Mouse (Mus musculus): Measurements from ENCODE around the gene Olfr545.
"Not testable (repeated sequence)": the region's sequence is repeated elsewhere in the genome, so short reads cannot be mapped to it uniquely, and the experiment has no call there.

Olfr545 gene

GRCm38 (mm10) chr7:102499473-102499872 lies at the start of gene Olfr545:
Olfr545 (minus strand) TSS chr7:102499573.
- DNase-seq (ENCODE audit: low read depth, low spot score) = no peak

- DNase-seq (ENCODE audit: low read depth, low spot score) = no peak
These were observed 41.9 kb upstream of the Olfr545 start for GRCm38 (mm10) chr7:102541251-102541650.

GRCm38 (mm10) chr7:102540596-102540995 lies 41.2 kb upstream of the Olfr545 start, which contains the start of gene Olfr548-ps1:
Olfr548-ps1 (plus strand) TSS chr7:102540896.
- no peak for DNase-seq (ENCODE audit: low read depth, low spot score)

GRCm38 (mm10) chr7:102534449-102534848 lies 35.1 kb upstream of the Olfr545 start, which contains the start of gene Olfr547:
Olfr547 (plus strand) TSS chr7:102534749.
- DNase-seq (ENCODE audit: low read depth, low spot score) = no peak

GRCm38 (mm10) chr7:102529052-102529451 lies 29.7 kb upstream of the Olfr545 start:
- no peak for DNase-seq (ENCODE audit: low read depth, low spot score)

GRCm38 (mm10) chr7:102517051-102517335 lies 17.6 kb upstream of the Olfr545 start:
- DNase-seq (ENCODE audit: low read depth, low spot score) = no peak

- no peak for DNase-seq (ENCODE audit: low read depth, low spot score)
These were observed 17.1 kb upstream of the Olfr545 start for GRCm38 (mm10) chr7:102516261-102517050.

- DNase-seq (ENCODE audit: low read depth, low spot score) = no peak
These were observed 14.8 kb upstream of the Olfr545 start for GRCm38 (mm10) chr7:102514144-102514543.

- DNase-seq (ENCODE audit: low read depth, low spot score) = peak; percentile 36
These were observed 13.6 kb upstream of the Olfr545 start for GRCm38 (mm10) chr7:102512814-102513435.

GRCm38 (mm10) chr7:102511927-102512326 lies 12.6 kb upstream of the Olfr545 start:
- DNase-seq (ENCODE audit: low read depth, low spot score) = no peak

GRCm38 (mm10) chr7:102509726-102510125 lies 10.4 kb upstream of the Olfr545 start:
- no peak for DNase-seq (ENCODE audit: low read depth, low spot score)

GRCm38 (mm10) chr7:102508666-102509065 lies 9.3 kb upstream of the Olfr545 start:
- DNase-seq (ENCODE audit: low read depth, low spot score) = no peak

GRCm38 (mm10) chr7:102508066-102508465 lies 8.7 kb upstream of the Olfr545 start:
- DNase-seq (ENCODE audit: low read depth, low spot score) = no peak

GRCm38 (mm10) chr7:102506848-102507247 lies 7.5 kb upstream of the Olfr545 start:
- peak; percentile 30 for DNase-seq (ENCODE audit: low read depth, low spot score)

GRCm38 (mm10) chr7:102501986-102502385 lies 2.6 kb upstream of the Olfr545 start:
- no peak for DNase-seq (ENCODE audit: low read depth, low spot score)

GRCm38 (mm10) chr7:102494416-102494815 lies 5.0 kb downstream of the Olfr545 start:
- not testable (repeated sequence) for DNase-seq (ENCODE audit: low read depth, low spot score)

GRCm38 (mm10) chr7:102488161-102488560 lies 11.2 kb downstream of the Olfr545 start, which contains the start of gene Olfr544:
Olfr544 (minus strand) TSS chr7:102488313.
- no peak for DNase-seq (ENCODE audit: low read depth, low spot score)

GRCm38 (mm10) chr7:102486105-102486504 lies 13.3 kb downstream of the Olfr545 start:
- no peak for DNase-seq (ENCODE audit: low read depth, low spot score)

GRCm38 (mm10) chr7:102484766-102485165 lies 14.6 kb downstream of the Olfr545 start:
- not testable (repeated sequence) for DNase-seq (ENCODE audit: low read depth, low spot score)

GRCm38 (mm10) chr7:102483665-102484064 lies 15.7 kb downstream of the Olfr545 start:
- DNase-seq (ENCODE audit: low read depth, low spot score) = no peak

- DNase-seq (ENCODE audit: low read depth, low spot score) = no peak
These were observed 17.8 kb downstream of the Olfr545 start, which contains the start of gene Olfr543 for GRCm38 (mm10) chr7:102481579-102481978. Olfr543 (minus strand) TSS chr7:102481679.

- DNase-seq (ENCODE audit: low read depth, low spot score) = no peak
These were observed 18.6 kb downstream of the Olfr545 start for GRCm38 (mm10) chr7:102480821-102481220.
